Mouse (Mus musculus) embryonic facial prominence, embryonic 11.5 days (tissue): ENCODE data around the gene Taf1b. TPM values are rescaled to one million over a fixed set of nuclear protein-coding genes. Genes with fewer than 3 reads are reported as not detected.
"Not testable (repeated sequence)": the region's sequence is repeated elsewhere in the genome, so short reads cannot be mapped to it uniquely, and the experiment has no call there.

Experiments used
- ATAC-seq: fragments of 200-750 bp; cut with Nextera tagmentation; replicated peaks from 2 replicates; pipeline ENCODE4 v1.8.0; 2017; ENCODE audit warnings: low read depth; ENCODE audit not compliant: insufficient number of reproducible peaks, low FRiP score, low TSS enrichment
- DNase-seq: peaks from one replicate; pipeline ENCODE4 v3.0.0-alpha.2; 2015; ENCODE audit warnings: low spot score
- H3K27ac ChIP-seq: fragments of 300-500 bp; sonication (generic); replicated peaks from 2 replicates; pipeline ENCODE4 v1.5.1; 2014; ENCODE audit warnings: mild to moderate bottlenecking, low read depth, low read length, control low read depth
- H3K27me3 ChIP-seq: fragments of 300-500 bp; sonication (generic); 2 replicates; pipeline ENCODE4 v1.6.1; 2014; ENCODE audit warnings: mild to moderate bottlenecking, low read length, moderate library complexity, mixed read lengths; ENCODE audit not compliant: control insufficient read depth, insufficient read depth
- H3K36me3 ChIP-seq: fragments of 300-500 bp; sonication (generic); replicated peaks from 2 replicates; pipeline ENCODE4 v1.6.1; 2014; ENCODE audit warnings: low read depth, mild to moderate bottlenecking, low read length, moderate library complexity, mixed read lengths; ENCODE audit not compliant: control insufficient read depth, insufficient read depth
- H3K4me1 ChIP-seq: fragments of 300-500 bp; sonication (generic); 2 replicates; pipeline ENCODE4 v1.6.1; 2014; ENCODE audit warnings: low read length, mixed read lengths; ENCODE audit not compliant: control insufficient read depth, insufficient read depth
- H3K4me2 ChIP-seq: fragments of 300-500 bp; sonication (generic); 2 replicates; pipeline ENCODE4 v1.6.1; 2014; ENCODE audit warnings: low read depth, mild to moderate bottlenecking, control low read depth, low read length, moderate library complexity
- H3K4me3 ChIP-seq: fragments of 300-500 bp; sonication (generic); 2 replicates; pipeline ENCODE4 v1.5.1; 2014; ENCODE audit warnings: low read depth, low read length, control low read depth
- H3K9ac ChIP-seq: fragments of 300-500 bp; sonication (generic); replicated peaks from 2 replicates; pipeline ENCODE4 v1.6.1; 2014; ENCODE audit warnings: mild to moderate bottlenecking, control low read depth, low read length
- H3K9me3 ChIP-seq: fragments of 300-500 bp; sonication (generic); replicated peaks from 2 replicates; pipeline ENCODE4 v1.6.1; 2016; ENCODE audit warnings: mild to moderate bottlenecking, low read length, inconsistent platforms, mixed read lengths; ENCODE audit not compliant: control insufficient read depth
- WGBS: fragments of 180-500 bp; shearing (Covaris S2); extraction: QIAGEN DNeasy Blood & Tissue Kit; methylation state at CpG from one replicate; pipeline ENCODE4 v1.1.7; 2014; 5-methylcytosine and 5-hydroxymethylcytosine counted together
- polyA plus RNA-seq: library from polyadenylated mRNA; unstranded; fragments of >200 nt; fragmentation: Nextera tagmentation; extraction: Ambion mirVana; gene quantifications from 2 replicates; pipeline ENCODE4 v1.2.1, GENCODE M21; 2014

The Taf1b gene
- polyA plus RNA-seq, 1 experiment from 2014 or later, result 36.0 TPM

- 91% methylated on average over 7 of the region's 7 CpGs for WGBS
- H3K27ac ChIP-seq, result not testable (repeated sequence)
Measured at GRCm38 (mm10) chr12:24525065-24525464, 26.9 kb downstream of the Taf1b start.

GRCm38 (mm10) chr12:24536390-24536789, 38.2 kb downstream of the Taf1b start:
- 76% methylated on average over 5 of the region's 5 CpGs for WGBS

More at GRCm38 (mm10) chr12:24525065-24525464, 26.9 kb downstream of the Taf1b start:
- H3K4me3 ChIP-seq, H3K9ac ChIP-seq, H3K36me3 ChIP-seq, DNase-seq, ATAC-seq, H3K4me1 ChIP-seq, H3K4me2 ChIP-seq, H3K9me3 ChIP-seq, H3K27me3 ChIP-seq: not testable (repeated sequence)

GRCm38 (mm10) chr12:24537201-24537600, 39.0 kb downstream of the Taf1b start:
- H3K27me3 ChIP-seq, result no peaks in the 10 kb centered on the region
- no peak overlapping the region for H3K27ac ChIP-seq
- no peak overlapping the region for H3K4me2 ChIP-seq
- no peak overlapping the region for H3K9ac ChIP-seq
- DNase-seq (no peak), ATAC-seq (no peak)
- H3K4me3 ChIP-seq, result no peak overlapping the region
- H3K9me3 ChIP-seq, result no peaks in the 10 kb centered on the region
- H3K36me3 ChIP-seq, result no peaks in the 10 kb centered on the region; the same call in 1 of the 2 replicates
- 52% methylated on average over 2 of the region's 2 CpGs for WGBS
- H3K4me1 ChIP-seq, result no peaks in the 10 kb centered on the region

More at GRCm38 (mm10) chr12:24536390-24536789, 38.2 kb downstream of the Taf1b start:
- DNase-seq, result no peak
- Histone ChIP-seq H3K9ac (no peak overlapping the region), H3K4me3 (no peak overlapping the region), H3K27me3 (no peaks in the 10 kb centered on the region), H3K9me3 (no peaks in the 10 kb centered on the region), H3K4me2 (no peak overlapping the region), H3K27ac (no peak overlapping the region), H3K36me3 (no peaks in the 10 kb centered on the region; the same call in 1 of the 2 replicates), H3K4me1 (no peaks in the 10 kb centered on the region)
- no peak for ATAC-seq

GRCm38 (mm10) chr12:24537965-24538364, 39.8 kb downstream of the Taf1b start:
- DNase-seq (peak; percentile 5), ATAC-seq (no peak)
- Histone ChIP-seq H3K4me2 (no peak overlapping the region), H3K27ac (no peak overlapping the region), H3K4me3 (no peak overlapping the region), H3K9me3 (no peaks in the 10 kb centered on the region), H3K9ac (no peak overlapping the region), H3K4me1 (no peaks in the 10 kb centered on the region), H3K36me3 (no peaks in the 10 kb centered on the region), H3K27me3 (no peaks in the 10 kb centered on the region)
- 81% methylated on average over 4 of the region's 4 CpGs for WGBS

GRCm38 (mm10) chr12:24541426-24542154, 43.4 kb downstream of the Taf1b start:
- Histone ChIP-seq H3K4me2 (no peak overlapping the region), H3K4me3 (no peak overlapping the region), H3K9ac (no peak overlapping the region), H3K36me3 (no peaks in the 10 kb centered on the region), H3K9me3 (no peaks in the 10 kb centered on the region), H3K4me1 (no peaks in the 10 kb centered on the region), H3K27ac (no peak overlapping the region), H3K27me3 (no peaks in the 10 kb centered on the region)
- 85% methylated on average over 16 of the region's 16 CpGs for WGBS
- DNase-seq, result no peak
- ATAC-seq, result no peak

- whole genome bisulfite sequencing, result 86% methylated on average over 8 of the region's 8 CpGs
- Histone ChIP-seq H3K9ac (no peak overlapping the region), H3K4me2 (no peak overlapping the region), H3K4me1 (no peaks in the 10 kb centered on the region), H3K4me3 (no peak overlapping the region), H3K27ac (no peak overlapping the region), H3K27me3 (no peaks in the 10 kb centered on the region), H3K36me3 (no peaks in the 10 kb centered on the region), H3K9me3 (no peaks in the 10 kb centered on the region)
- DNase-seq (no peak), ATAC-seq (no peak)
Measured at GRCm38 (mm10) chr12:24547686-24548085, 49.5 kb downstream of the Taf1b start.

GRCm38 (mm10) chr12:24548885-24549284, 50.7 kb downstream of the Taf1b start:
- no peak overlapping the region for H3K4me2 ChIP-seq
- no peak overlapping the region for H3K27ac ChIP-seq
- ATAC-seq (no peak), DNase-seq (no peak)
- no peak overlapping the region for H3K9ac ChIP-seq
- no peaks in the 10 kb centered on the region for H3K36me3 ChIP-seq
- H3K9me3 ChIP-seq, result no peaks in the 10 kb centered on the region
- H3K4me3 ChIP-seq, result no peak overlapping the region
- 90% methylated on average over 6 of the region's 6 CpGs for WGBS
- H3K27me3 ChIP-seq, result no peaks in the 10 kb centered on the region
- H3K4me1 ChIP-seq, result no peaks in the 10 kb centered on the region

GRCm38 (mm10) chr12:24552531-24552930, 54.4 kb downstream of the Taf1b start:
- Histone ChIP-seq H3K4me2 (no peak overlapping the region), H3K4me3 (no peak overlapping the region), H3K27ac (no peak overlapping the region), H3K27me3 (no peaks in the 10 kb centered on the region), H3K9ac (no peak overlapping the region), H3K36me3 (no peaks in the 10 kb centered on the region), H3K4me1 (no peaks in the 10 kb centered on the region), H3K9me3 (no peaks in the 10 kb centered on the region)
- no peak for DNase-seq
- WGBS, result 85% methylated on average over 2 of the region's 2 CpGs
- ATAC-seq, result no peak
